Mouse (Mus musculus) embryonic facial prominence, embryonic 15.5 days (tissue): ENCODE data around the gene Slc17a7. TPM values are rescaled to one million over a fixed set of nuclear protein-coding genes. Genes with fewer than 3 reads are reported as not detected.

Experiments
- ATAC-seq: fragments of 200-750 bp; cut with Nextera tagmentation; 2 replicates; pipeline ENCODE4 v1.8.0; 2017; ENCODE audit warnings: low read depth, moderate TSS enrichment; ENCODE audit not compliant: insufficient number of reproducible peaks, low FRiP score, low TSS enrichment
- H3K27ac ChIP-seq: fragments of 300-500 bp; sonication (generic); replicated peaks from 2 replicates; pipeline ENCODE4 v1.5.1; 2015; ENCODE audit warnings: mild to moderate bottlenecking, inconsistent platforms
- H3K27me3 ChIP-seq: fragments of 300-500 bp; sonication (generic); 2 replicates; pipeline ENCODE4 v1.6.1; 2015; ENCODE audit warnings: inconsistent platforms
- H3K36me3 ChIP-seq: fragments of 300-500 bp; sonication (generic); 2 replicates; pipeline ENCODE4 v1.6.1; 2015; ENCODE audit warnings: mild to moderate bottlenecking, inconsistent platforms
- H3K4me1 ChIP-seq: fragments of 300-500 bp; sonication (generic); 2 replicates; pipeline ENCODE4 v1.6.1; 2015; ENCODE audit warnings: inconsistent platforms
- H3K4me2 ChIP-seq: fragments of 300-500 bp; sonication (generic); replicated peaks from 2 replicates; pipeline ENCODE4 v1.6.1; 2015; ENCODE audit warnings: mild to moderate bottlenecking, inconsistent platforms
- H3K4me3 ChIP-seq: fragments of 300-500 bp; sonication (generic); replicated peaks from 2 replicates; pipeline ENCODE4 v1.5.1; 2015; ENCODE audit warnings: mild to moderate bottlenecking, inconsistent platforms
- H3K9ac ChIP-seq: fragments of 300-500 bp; sonication (generic); 2 replicates; pipeline ENCODE4 v1.6.1; 2015; ENCODE audit warnings: inconsistent platforms
- H3K9me3 ChIP-seq: fragments of 300-500 bp; sonication (generic); replicated peaks from 2 replicates; pipeline ENCODE4 v1.6.1; 2016; ENCODE audit warnings: inconsistent platforms
- WGBS: fragments of 180-500 bp; shearing (Covaris S2); methylation state at CpG from one replicate; pipeline ENCODE4 v1.1.7; 2015; 5-methylcytosine and 5-hydroxymethylcytosine counted together
- microRNA counts: library from miRNA; unstranded; fragments of <30 nt; microRNA quantifications from one replicate; lab custom pipeline; 2016
- microRNA-seq: library from miRNA; unstranded; fragments of <30 nt; microRNA quantifications from one replicate; pipeline ENCODE4, GENCODE M21; 2016; ENCODE audit warnings: borderline number of aligned reads
- polyA plus RNA-seq: library from polyadenylated mRNA; unstranded; fragments of >200 nt; fragmentation: Nextera tagmentation; extraction: Ambion mirVana; gene quantifications from 2 replicates; pipeline ENCODE4 v1.2.1, GENCODE M21; 2015

Slc17a7 gene
- polyA plus RNA-seq, 1 experiment from 2014 or later, result 0.33 TPM

- Histone ChIP-seq H3K36me3 (no peaks in the 10 kb centered on the region), H3K9ac (no peak within 1 kb of the TSS), H3K4me1 (peaks cover 12% of the 10 kb centered on the region), H3K27ac (no peak within 1 kb of the TSS), H3K9me3 (no peaks in the 10 kb centered on the region), H3K4me2 (peak within 1 kb of the TSS; percentile 37), H3K27me3 (peaks cover 20% of the 10 kb centered on the region), H3K4me3 (peak within 1 kb of the TSS; percentile 22)
- WGBS, result 5% methylated on average over 17 of the region's 17 CpGs
- ATAC-seq, result no peak
These were observed 48.1 kb downstream of the Slc17a7 start, which contains the start of gene Dkkl1 for GRCm38 (mm10) chr7:45211851-45212251. Dkkl1 (minus strand) TSS chr7:45212147.

- no peak for ATAC-seq
- Histone ChIP-seq H3K4me1 (peaks cover 17% of the 10 kb centered on the region), H3K27me3 (peaks cover 20% of the 10 kb centered on the region), H3K27ac (no peak overlapping the region), H3K36me3 (0 out of 2 replicates have a peak, but pooled peaks cover 4% of the 10 kb centered on the region), H3K9me3 (no peaks in the 10 kb centered on the region), H3K4me3 (peak overlapping the region; percentile 22; the same call in 1 of the 2 replicates), H3K4me2 (peak overlapping the region; percentile 37), H3K9ac (no peak overlapping the region)
- WGBS, result 75% methylated on average over 7 of the region's 7 CpGs
These were observed 48.6 kb downstream of the Slc17a7 start for GRCm38 (mm10) chr7:45212356-45212755.

GRCm38 (mm10) chr7:45213708-45214107 lies 50.0 kb downstream of the Slc17a7 start:
- no peak overlapping the region for H3K9ac ChIP-seq
- H3K27ac ChIP-seq, result no peak overlapping the region
- H3K4me1 ChIP-seq, result peaks cover 29% of the 10 kb centered on the region
- peaks cover 17% of the 10 kb centered on the region for H3K36me3 ChIP-seq
- WGBS, result 69% methylated on average over 5 of the region's 5 CpGs
- ATAC-seq, result no peak
- no peaks in the 10 kb centered on the region for H3K9me3 ChIP-seq
- no peak overlapping the region for H3K4me2 ChIP-seq
- no peak overlapping the region for H3K4me3 ChIP-seq
- H3K27me3 ChIP-seq, result peaks cover 20% of the 10 kb centered on the region

- Histone ChIP-seq H3K4me1 (peaks cover 29% of the 10 kb centered on the region), H3K4me2 (peak within 1 kb of the TSS; percentile 73), H3K9ac (peak within 1 kb of the TSS; percentile 67), H3K9me3 (no peaks in the 10 kb centered on the region), H3K27me3 (peaks cover 15% of the 10 kb centered on the region), H3K36me3 (peaks cover 39% of the 10 kb centered on the region), H3K4me3 (peak within 1 kb of the TSS; percentile 63), H3K27ac (peak within 1 kb of the TSS; percentile 88)
- ATAC-seq, result peak; percentile 64
- under 1% methylated on average over 54 of the region's 55 CpGs for WGBS
These were observed 52.1 kb downstream of the Slc17a7 start, which contains the start of gene Tead2 for GRCm38 (mm10) chr7:45215673-45216441. Tead2 (plus strand) TSS chr7:45215753.

- H3K4me1 ChIP-seq, result peaks cover 27% of the 10 kb centered on the region
- peak; percentile 86 for ATAC-seq
- peaks cover 8% of the 10 kb centered on the region for H3K27me3 ChIP-seq
- H3K4me3 ChIP-seq, result peak overlapping the region; percentile 63
- no peaks in the 10 kb centered on the region for H3K9me3 ChIP-seq
- peak overlapping the region; percentile 73 for H3K4me2 ChIP-seq
- H3K9ac ChIP-seq, result peak overlapping the region; percentile 67
- H3K36me3 ChIP-seq, result peaks cover 46% of the 10 kb centered on the region
- peak overlapping the region; percentile 88 for H3K27ac ChIP-seq
- under 1% methylated on average over 13 of the region's 13 CpGs for WGBS
These were observed 52.9 kb downstream of the Slc17a7 start for GRCm38 (mm10) chr7:45216442-45217183.

DNA sequence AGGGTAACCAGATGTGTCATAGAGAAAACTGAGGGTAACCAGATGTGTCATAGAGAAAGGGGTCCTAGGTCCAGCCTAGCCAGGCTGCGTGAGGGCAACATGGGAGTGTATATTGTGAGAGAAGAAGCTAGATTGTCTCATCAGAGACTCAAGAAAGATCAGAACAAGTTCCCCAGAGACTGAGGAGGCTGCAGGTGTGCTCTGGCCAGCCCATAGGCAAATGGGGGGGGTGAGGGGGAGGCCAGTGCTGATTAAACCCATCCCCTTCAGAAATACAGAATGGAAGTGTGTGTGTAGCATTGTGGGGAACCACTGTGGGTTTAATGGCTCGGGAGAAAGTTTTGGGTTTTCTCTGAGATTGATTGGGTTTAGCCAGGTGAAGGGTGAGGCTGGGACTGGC lies 57.9 kb downstream of the Slc17a7 start:
- 76% methylated on average over 2 of the region's 2 CpGs for WGBS
- Histone ChIP-seq H3K36me3 (peaks cover 92% of the 10 kb centered on the region), H3K27me3 (no peaks in the 10 kb centered on the region), H3K9ac (no peak overlapping the region), H3K4me2 (no peak overlapping the region), H3K9me3 (no peaks in the 10 kb centered on the region), H3K4me1 (peaks cover 18% of the 10 kb centered on the region), H3K4me3 (no peak overlapping the region), H3K27ac (no peak overlapping the region)
- no peak for ATAC-seq

DNA sequence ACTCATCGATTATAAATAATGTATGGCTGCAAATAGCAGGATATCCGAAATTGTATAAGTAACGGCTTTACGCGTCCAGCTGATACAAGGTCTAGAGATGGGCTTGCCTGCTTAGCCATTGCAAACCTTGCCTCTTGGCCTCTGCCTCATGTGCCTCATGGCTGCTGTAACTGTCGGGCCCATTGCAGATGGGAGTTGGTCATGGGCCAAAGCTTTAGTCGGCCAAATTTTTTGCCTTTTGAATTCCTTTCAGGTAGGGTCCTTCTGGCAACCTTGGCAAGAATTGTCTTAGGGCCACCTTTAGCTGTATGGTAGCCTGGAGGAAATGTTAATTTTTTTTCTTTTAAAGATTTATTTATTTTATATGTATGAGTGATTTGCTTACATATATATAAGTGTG lies 61.1 kb downstream of the Slc17a7 start:
- no peak overlapping the region for H3K27ac ChIP-seq
- no peaks in the 10 kb centered on the region for H3K4me1 ChIP-seq
- ATAC-seq, result no peak
- no peak overlapping the region for H3K4me2 ChIP-seq
- 94% methylated on average over 7 of the region's 7 CpGs for WGBS
- H3K36me3 ChIP-seq, result peaks cover 93% of the 10 kb centered on the region
- H3K4me3 ChIP-seq, result no peak overlapping the region
- H3K27me3 ChIP-seq, result no peaks in the 10 kb centered on the region
- H3K9ac ChIP-seq, result no peak overlapping the region
- H3K9me3 ChIP-seq, result no peaks in the 10 kb centered on the region

MicroRNAs encoded within 50 kb of the gene (microRNA counts, 519-probe panel; counts per million panel counts)
- microRNA mmu-miR-150 (lab: Ali Mortazavi, UCI), result 2,235 counts per million, percentile 50 among the panel's probes with 10 or more counts

Small RNAs within 50 kb of the gene (microRNA-seq; reads per million reads assigned to microRNA genes)
- gene Mir150 (16.2 reads per million, percentile 33 among the genes with 10 or more reads in this experiment), gene Mir5121 (10.7 reads per million, percentile 30 among the genes with 10 or more reads in this experiment), gene Mir7055 (not detected)

Other genes with a start within 250 kb of the Slc17a7 start
- 73.0 and 76.2 TPM in 2 replicates for gene Ap2a1, start 234.5 kb upstream of the Slc17a7 start, polyA plus RNA-seq
- gene Tsks, start 220.7 kb upstream of the Slc17a7 start, polyA plus RNA-seq, result 0.23 TPM in 1 of 2 replicates, not detected in the other
- gene Cpt1c, start 189.1 kb upstream of the Slc17a7 start, polyA plus RNA-seq, result 30.0 and 35.8 TPM in 2 replicates
- 455 and 479 TPM in 2 replicates for gene Prmt1, start 177.4 kb upstream of the Slc17a7 start, polyA plus RNA-seq
- 109 and 110 TPM in 2 replicates for gene Irf3, start 166.3 kb upstream of the Slc17a7 start, polyA plus RNA-seq
- gene Bcl2l12, start 165.2 kb upstream of the Slc17a7 start, polyA plus RNA-seq, result 59.1 and 67.7 TPM in 2 replicates
- gene Scaf1, start 147.6 kb upstream of the Slc17a7 start, polyA plus RNA-seq, result 40.7 and 41.9 TPM in 2 replicates
- gene Rras, start 146.0 kb upstream of the Slc17a7 start, polyA plus RNA-seq, result 41.3 and 47.6 TPM in 2 replicates
- 11.9 and 12.1 TPM in 2 replicates for gene Prr12, start 111.1 kb upstream of the Slc17a7 start, polyA plus RNA-seq
- 68.5 and 73.6 TPM in 2 replicates for gene Nosip, start 101.5 kb upstream of the Slc17a7 start, polyA plus RNA-seq
- 26.0 and 26.9 TPM in 2 replicates for gene Prrg2, start 101.3 kb upstream of the Slc17a7 start, polyA plus RNA-seq
- 520 and 531 TPM in 2 replicates for gene Rcn3, start 71.7 kb upstream of the Slc17a7 start, polyA plus RNA-seq
- gene Fcgrt, start 60.1 kb upstream of the Slc17a7 start, polyA plus RNA-seq, result 126 and 135 TPM in 2 replicates
- 1,509 and 1,523 TPM in 2 replicates for gene Rps11, start 39.5 kb upstream of the Slc17a7 start, polyA plus RNA-seq
- gene Rpl13a, start 35.2 kb upstream of the Slc17a7 start, polyA plus RNA-seq, result 1,369 and 1,440 TPM in 2 replicates
- 0.12 and 0.37 TPM in 2 replicates for gene Gm45713, start 27.7 kb upstream of the Slc17a7 start, polyA plus RNA-seq
- gene Flt3l, start 27.5 kb upstream of the Slc17a7 start, polyA plus RNA-seq, result 2.6 and 3.4 TPM in 2 replicates
- gene Pih1d1, start 9.6 kb upstream of the Slc17a7 start, polyA plus RNA-seq, result 81.2 and 87.5 TPM in 2 replicates
- gene Aldh16a1, start 9.4 kb upstream of the Slc17a7 start, polyA plus RNA-seq, result 43.7 and 47.1 TPM in 2 replicates
- 5.5 and 13.4 TPM in 2 replicates for gene Gfy, start 15.6 kb downstream of the Slc17a7 start, polyA plus RNA-seq
- gene Pth2, start 17.0 kb downstream of the Slc17a7 start, polyA plus RNA-seq, result not detected in 2 replicates
- gene Ccdc155, start 40.9 kb downstream of the Slc17a7 start, polyA plus RNA-seq, result 1.00 and 1.1 TPM in 2 replicates
- 30.7 and 38.5 TPM in 2 replicates for gene Dkkl1, start 48.2 kb downstream of the Slc17a7 start, polyA plus RNA-seq
- 141 and 148 TPM in 2 replicates for gene Tead2, start 51.8 kb downstream of the Slc17a7 start, polyA plus RNA-seq
- gene Cd37, start 75.2 kb downstream of the Slc17a7 start, polyA plus RNA-seq, result 4.8 and 4.9 TPM in 2 replicates
- gene Slc6a16, start 77.1 kb downstream of the Slc17a7 start, polyA plus RNA-seq, result 0.13 and 0.27 TPM in 2 replicates
- not detected in 2 replicates for gene Slc6a21, start 113.6 kb downstream of the Slc17a7 start, polyA plus RNA-seq
- 21.9 and 23.9 TPM in 2 replicates for gene Trpm4, start 169.8 kb downstream of the Slc17a7 start, polyA plus RNA-seq
- gene Hrc, start 171.3 kb downstream of the Slc17a7 start, polyA plus RNA-seq, result 8.7 and 10.6 TPM in 2 replicates
- 8.5 and 10.1 TPM in 2 replicates for gene Ppfia3, start 203.1 kb downstream of the Slc17a7 start, polyA plus RNA-seq
- gene Lin7b, start 206.6 kb downstream of the Slc17a7 start, polyA plus RNA-seq, result 3.8 and 4.0 TPM in 2 replicates
- 212 and 214 TPM in 2 replicates for gene Snrnp70, start 231.8 kb downstream of the Slc17a7 start, polyA plus RNA-seq
- 0.22 and 0.36 TPM in 2 replicates for gene Kcna7, start 241.7 kb downstream of the Slc17a7 start, polyA plus RNA-seq
- 3.7 and 4.9 TPM in 2 replicates for gene Ntf5, start 249.7 kb downstream of the Slc17a7 start, polyA plus RNA-seq